Mouse (Mus musculus): ENCODE results near the gene Cd80.

GRCm38 (mm10) chr16:38461749-38462148 lies 6.4 kb downstream of the Cd80 start:
- TF ChIP-seq EP300 (IDR thresholded peaks at IDR 0.05; ENCODE audit: low read depth in 1 of 2, low read length in 2 of 2) (no peak), CTCF (IDR thresholded peaks at IDR 0.05 in 2 of 3, conservative IDR thresholded peaks at IDR 0.05 in 1 of 3; ENCODE audit: control insufficient read depth in 1 of 3, insufficient read depth in 1 of 3, low read depth in 2 of 3, low read length in 3 of 3, poor library complexity in 1 of 3, severe bottlenecking in 1 of 3) (no peak), USF1 (IDR thresholded peaks at IDR 0.05; ENCODE audit: low read depth, low read length) (no peak)
